Comparison of ENCODE assay signal across 19 mouse cellular contexts in the genomic region with DNA sequence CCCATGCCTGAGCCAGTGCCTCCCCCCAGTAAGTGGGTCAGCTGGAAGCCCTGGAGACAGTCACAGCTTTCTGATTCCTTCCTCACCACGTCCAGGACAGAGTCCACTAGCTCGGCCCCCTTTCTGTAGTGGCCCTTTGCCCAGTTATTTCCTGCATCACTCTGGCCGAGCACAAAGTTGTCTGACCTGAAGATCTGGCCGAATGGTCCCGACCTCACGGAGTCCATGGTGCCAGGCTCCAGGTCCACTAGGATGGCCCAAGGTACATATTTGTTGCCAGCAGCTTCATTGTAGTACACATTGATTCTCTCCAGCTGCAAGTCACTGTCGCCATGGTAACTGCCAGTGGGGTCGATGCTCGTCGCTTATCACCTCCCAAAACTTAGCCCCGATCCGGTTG. TPM values are rescaled to one million over a fixed set of nuclear protein-coding genes. Genes with fewer than 3 reads are reported as not detected.
A peak's percentile ranks its signal among the peaks of the same experiment; 100 is the strongest.
DNase-seq lines count a peak whose midpoint lies in the region; TF ChIP-seq lines count a peak whose summit lies in the region.
"Had no signal": no experiment of that assay in that cellular context is flagged by ENCODE, and none has a peak within 500 bp of the region (broad histone marks: within the 10 kb centered on the region; RNA-seq: fewer than 3 reads in every experiment).

No protein-coding gene starts in this region.

- DNase-seq in kidney, adult 18-20 months = peak; percentile 21
- DNase-seq in kidney, postnatal 4 days = no peak
- DNase-seq in liver, adult 2 months (ENCODE audit: extremely low read depth, low read depth, low spot score) = peak; percentile 80
- no peak for DNase-seq in liver
- DNase-seq in kidney, postnatal 14 days = peak; percentile 15
- DNase-seq in embryo, embryonic 11 days = no peak
- DNase-seq: adrenal gland, adult 2 months; adrenal gland, postnatal 25 days; cerebellum, adult 18-20 months; cerebellum, adult 9-11 months; cerebellum, postnatal 36 days; forebrain, postnatal 0 days; gastrocnemius, postnatal 14 days; heart, postnatal 36 days had no signal

- no peaks in the 10 kb centered on the region for H3K36me3 ChIP-seq in liver, adult 2 months (ENCODE audit: control insufficient read depth, insufficient read depth, low read length)

- no peak for TF ChIP-seq POLR2A in liver, adult 2 months (IDR thresholded peaks at IDR 0.05; ENCODE audit: extremely low read depth, insufficient read depth, low read length)

- peaks cover 2% of the 10 kb centered on the region; the same call in 1 of the 2 replicates for H3K4me1 ChIP-seq in liver, adult 2 months (ENCODE audit: control insufficient read depth, insufficient read depth, low read length)

- WGBS in liver, adult 2 months = 45% methylated on average over 12 of the region's 12 CpGs

- no peak overlapping the region for H3K9ac ChIP-seq in liver, adult 2 months (ENCODE audit: low read depth, low read length)
- H3K9ac ChIP-seq: forebrain, embryonic 13.5 days; forebrain, postnatal 0 days; heart, embryonic 12.5 days had no signal

- no peak overlapping the region for H3K4me3 ChIP-seq in liver, adult 2 months (ENCODE audit: insufficient read depth, low read depth, low read length)
- H3K4me3 ChIP-seq: embryonic facial prominence, embryonic 10.5 days; forebrain, embryonic 13.5 days; heart, embryonic 12.5 days had no signal

- H3K27me3 ChIP-seq in liver, adult 2 months (ENCODE audit: control insufficient read depth, insufficient read depth, low read length) = no peaks in the 10 kb centered on the region
- H3K27me3 ChIP-seq: CH12.LX; forebrain, embryonic 13.5 days; heart, embryonic 12.5 days; Patski had no signal

- no peak for TF ChIP-seq CTCF in liver, adult 2 months (IDR thresholded peaks at IDR 0.05; ENCODE audit: low read depth, low read length)

- H3K79me2 ChIP-seq in liver, adult 2 months (ENCODE audit: control insufficient read depth, insufficient read depth, low read length) = 0 out of 2 replicates have a peak, but pooled peaks cover 6% of the 10 kb centered on the region

- H3K27ac ChIP-seq in liver, adult 2 months (replicated peaks; ENCODE audit: insufficient read depth, low read depth, low read length) = no peak overlapping the region
- H3K27ac ChIP-seq: embryonic facial prominence, embryonic 10.5 days; forebrain, embryonic 13.5 days had no signal

RNA-seq across cellular contexts. Expression of gene 2010111I01Rik, which starts 3.5 kb away (rescaled TPM):
- total RNA-seq in liver, adult 2 months (2014; rRNA removed) = 78.1 and 81.3 TPM in 2 replicates
- 30.0 and 40.8 TPM in 2 replicates for polyA plus RNA-seq in liver, adult 2 months (2012; rRNA removed)

Comparison
In these comparisons a context has a peak if more than half of its experiments do, and no peak if none do; other contexts are left out.
1. DNase-seq: peak in kidney, adult 18-20 months (single experiment), liver, adult 2 months (single experiment) and kidney, postnatal 14 days (single experiment); none in kidney, postnatal 4 days (0 of 2), liver (single experiment) and embryo, embryonic 11 days (single experiment).